Mouse (Mus musculus): ENCODE measurements around the gene Nav2.

GRCm38 (mm10) chr7:49525348-49526100, 617.0 kb downstream of the Nav2 start:
- TF ChIP-seq POLR2A (IDR thresholded peaks at IDR 0.05; ENCODE audit: borderline replicate concordance, insufficient read depth, low read length) (no peak), CTCF (IDR thresholded peaks at IDR 0.05; ENCODE audit: borderline replicate concordance, insufficient read depth, low read depth, low read length) (no peak)

All from cerebellum, adult 2 months (tissue).